Mouse (Mus musculus) heart, embryonic 12.5 days (tissue): ENCODE data around the gene Atg10. TPM values are rescaled to one million over a fixed set of nuclear protein-coding genes. Genes with fewer than 3 reads are reported as not detected.

Source experiments
- ATAC-seq: fragments of 200-750 bp; cut with Nextera tagmentation; 2 replicates; pipeline ENCODE4 v1.8.0; 2017; ENCODE audit warnings: moderate TSS enrichment, moderate library complexity; ENCODE audit not compliant: insufficient number of reproducible peaks, low FRiP score
- H3K27ac ChIP-seq: fragments of 300-500 bp; sonication (generic); 2 replicates; pipeline ENCODE4 v1.5.1; 2016; ENCODE audit warnings: mild to moderate bottlenecking, moderate library complexity; ENCODE audit not compliant: poor library complexity, severe bottlenecking
- H3K27me3 ChIP-seq: fragments of 300-500 bp; sonication (generic); replicated peaks from 2 replicates; pipeline ENCODE4 v1.6.1; 2016; ENCODE audit warnings: mild to moderate bottlenecking, moderate library complexity
- H3K36me3 ChIP-seq: fragments of 300-500 bp; sonication (generic); 2 replicates; pipeline ENCODE4 v1.6.1; 2016; ENCODE audit warnings: mild to moderate bottlenecking, moderate library complexity
- H3K4me1 ChIP-seq: fragments of 300-500 bp; sonication (generic); replicated peaks from 2 replicates; pipeline ENCODE4 v1.6.1; 2016; ENCODE audit warnings: mild to moderate bottlenecking
- H3K4me2 ChIP-seq: fragments of 300-500 bp; sonication (generic); 2 replicates; pipeline ENCODE4 v1.6.1; 2016; ENCODE audit warnings: mild to moderate bottlenecking, moderate library complexity
- H3K4me3 ChIP-seq: fragments of 300-500 bp; sonication (generic); 2 replicates; pipeline ENCODE4 v1.5.1; 2016; ENCODE audit warnings: mild to moderate bottlenecking
- H3K9ac ChIP-seq: fragments of 300-500 bp; sonication (generic); 2 replicates; pipeline ENCODE4 v1.6.1; 2016; ENCODE audit warnings: mild to moderate bottlenecking, moderate library complexity
- H3K9me3 ChIP-seq: fragments of 300-500 bp; sonication (generic); replicated peaks from 2 replicates; pipeline ENCODE4 v1.6.1; 2016; ENCODE audit warnings: mild to moderate bottlenecking, moderate library complexity
- WGBS: fragments of 180-500 bp; shearing (Covaris S2); methylation state at CpG from one replicate; pipeline ENCODE4 v1.1.7; 2016; 5-methylcytosine and 5-hydroxymethylcytosine counted together
- polyA plus RNA-seq: library from polyadenylated mRNA; unstranded; fragments of >200 nt; fragmentation: Nextera tagmentation; extraction: Ambion mirVana; gene quantifications from 2 replicates; pipeline ENCODE4 v1.2.1, GENCODE M21; 2016

Gene Atg10
- polyA plus RNA-seq, 1 experiment from 2014 or later = 25.5 TPM

DNA sequence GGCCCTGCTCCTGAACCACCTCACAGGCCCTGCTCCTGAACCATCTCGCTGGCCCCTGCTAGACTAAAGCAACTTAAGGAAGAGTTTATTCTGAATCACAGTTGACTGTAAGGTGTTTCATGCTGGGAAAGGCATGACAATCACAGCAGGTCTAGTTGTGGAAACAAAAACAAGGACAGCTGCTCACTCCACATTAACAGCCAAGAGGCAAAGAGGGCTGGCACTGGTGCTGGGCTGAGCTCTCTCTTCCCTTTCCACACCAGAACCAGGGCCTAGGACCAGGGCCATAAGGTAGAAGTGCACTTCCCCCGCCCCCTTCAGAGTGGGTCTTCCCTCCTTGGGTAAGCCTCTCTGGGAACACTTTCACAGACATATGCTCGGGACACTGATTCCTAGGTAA is 48.4 kb downstream of the Atg10 start:
- Histone ChIP-seq H3K9me3 (no peaks in the 10 kb centered on the region), H3K27ac (no peak overlapping the region), H3K4me3 (no peak overlapping the region), H3K27me3 (no peaks in the 10 kb centered on the region), H3K4me2 (no peak overlapping the region), H3K4me1 (no peaks in the 10 kb centered on the region), H3K9ac (no peak overlapping the region), H3K36me3 (no peaks in the 10 kb centered on the region)
- ATAC-seq = no peak
- WGBS = 67% methylated on average over 3 of the region's 3 CpGs

DNA sequence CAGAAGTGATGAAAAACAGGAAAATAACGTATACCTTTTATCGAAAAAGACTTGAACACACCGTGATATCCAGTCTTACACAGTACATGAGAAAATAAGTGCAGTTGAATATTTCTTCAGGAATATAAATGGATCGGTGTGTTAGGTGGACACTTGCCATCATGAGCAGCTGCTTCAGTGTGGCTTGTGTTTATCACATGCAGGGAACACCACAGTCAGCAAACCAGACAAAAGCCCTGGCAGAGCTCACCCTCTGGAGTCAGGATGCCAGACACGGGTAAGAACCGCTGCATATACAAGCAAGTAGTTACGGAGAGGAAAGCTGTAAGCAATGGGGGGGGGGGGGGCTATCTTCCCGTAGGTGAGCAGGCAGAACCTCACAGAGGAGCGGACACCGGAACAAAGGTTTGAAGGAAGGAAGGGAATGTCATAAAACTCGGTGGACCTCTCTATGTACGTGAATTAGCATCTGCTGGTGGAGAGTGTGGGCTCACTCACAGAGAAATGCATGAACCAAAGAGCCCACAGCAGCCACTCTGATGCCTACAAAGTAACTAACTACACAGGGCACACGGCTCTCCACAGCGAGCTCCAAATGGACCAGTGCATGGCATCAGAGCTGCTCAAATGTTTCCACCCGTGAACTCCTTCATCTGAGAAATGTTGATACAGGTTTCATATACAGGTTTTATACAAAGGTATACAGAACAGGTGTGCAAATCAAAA is 51.8 kb downstream of the Atg10 start:
- no peak overlapping the region for H3K4me2 ChIP-seq
- no peak overlapping the region for H3K4me3 ChIP-seq
- H3K36me3 ChIP-seq = no peaks in the 10 kb centered on the region
- H3K27me3 ChIP-seq = no peaks in the 10 kb centered on the region
- H3K9me3 ChIP-seq = no peaks in the 10 kb centered on the region
- WGBS = 83% methylated on average over 15 of the region's 15 CpGs
- no peak overlapping the region for H3K9ac ChIP-seq
- ATAC-seq = no peak
- peaks cover 22% of the 10 kb centered on the region for H3K4me1 ChIP-seq
- H3K27ac ChIP-seq = no peak overlapping the region

DNA sequence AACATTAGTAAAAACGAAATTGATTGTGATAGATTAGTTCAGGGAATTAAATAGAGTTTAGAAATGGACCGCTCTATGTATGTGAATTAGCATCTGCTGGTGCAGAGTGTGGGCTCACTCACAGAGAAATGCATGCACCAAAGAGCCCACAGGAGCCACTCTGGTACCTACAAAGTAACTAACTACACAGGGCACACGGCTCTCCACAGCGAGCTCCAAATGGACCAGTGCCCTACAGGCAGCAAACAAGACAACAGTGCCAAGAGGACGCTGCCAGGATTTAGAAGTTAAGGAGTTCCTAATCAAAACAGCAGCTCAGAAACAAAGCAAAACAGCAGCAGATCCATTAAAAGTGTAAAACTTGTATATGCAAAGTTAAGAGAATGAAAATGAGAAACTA is 52.6 kb downstream of the Atg10 start:
- H3K27me3 ChIP-seq = no peaks in the 10 kb centered on the region
- H3K4me1 ChIP-seq = peaks cover 27% of the 10 kb centered on the region
- no peaks in the 10 kb centered on the region for H3K36me3 ChIP-seq
- H3K9me3 ChIP-seq = no peaks in the 10 kb centered on the region
- ATAC-seq = no peak
- H3K4me2 ChIP-seq = no peak overlapping the region
- no peak overlapping the region for H3K4me3 ChIP-seq
- H3K27ac ChIP-seq = no peak overlapping the region
- no peak overlapping the region for H3K9ac ChIP-seq
- WGBS = 79% methylated on average over 5 of the region's 5 CpGs

- Histone ChIP-seq H3K4me3 (no peak overlapping the region), H3K36me3 (no peaks in the 10 kb centered on the region), H3K27me3 (no peaks in the 10 kb centered on the region), H3K9ac (no peak overlapping the region), H3K4me2 (no peak overlapping the region), H3K27ac (no peak overlapping the region), H3K9me3 (no peaks in the 10 kb centered on the region), H3K4me1 (peaks cover 40% of the 10 kb centered on the region)
- 58% methylated on average over 17 of the region's 17 CpGs for WGBS
- ATAC-seq = no peak
Observed at GRCm38 (mm10) chr13:91169529-91170319, 54.0 kb downstream of the Atg10 start.

DNA sequence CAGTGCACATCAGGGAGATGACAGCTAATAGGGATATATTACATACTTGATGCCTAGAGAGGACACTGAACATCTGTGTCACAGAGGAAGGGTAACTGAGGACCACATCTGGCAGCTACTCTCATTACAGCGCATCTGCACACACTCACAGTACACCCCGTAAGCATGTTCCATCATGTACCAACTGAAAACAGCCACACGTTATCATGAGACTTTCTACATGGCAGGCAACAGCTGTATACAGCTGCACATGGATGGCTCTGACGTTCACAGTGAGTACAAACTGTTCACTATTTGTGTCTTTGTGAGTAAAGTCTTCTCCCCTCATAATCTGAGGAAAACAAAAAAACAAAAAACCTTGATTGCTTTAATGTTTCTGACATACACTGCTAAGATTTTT is 55.3 kb downstream of the Atg10 start:
- ATAC-seq = no peak

GRCm38 (mm10) chr13:91167561-91167960 is 56.2 kb downstream of the Atg10 start:
- H3K4me1 ChIP-seq = peaks cover 50% of the 10 kb centered on the region
- no peaks in the 10 kb centered on the region for H3K36me3 ChIP-seq
- H3K27ac ChIP-seq = peak overlapping the region; percentile 47; the same call in 1 of the 2 replicates
- H3K9me3 ChIP-seq = no peaks in the 10 kb centered on the region
- 29% methylated on average over 5 of the region's 5 CpGs for WGBS
- H3K9ac ChIP-seq = no peak overlapping the region
- H3K27me3 ChIP-seq = no peaks in the 10 kb centered on the region
- H3K4me2 ChIP-seq = no peak overlapping the region
- ATAC-seq = no peak
- H3K4me3 ChIP-seq = no peak overlapping the region

More for the DNA sequence above, 55.3 kb downstream of the Atg10 start:
- Histone ChIP-seq H3K9ac (no peak overlapping the region), H3K36me3 (no peaks in the 10 kb centered on the region), H3K4me3 (no peak overlapping the region), H3K27me3 (no peaks in the 10 kb centered on the region), H3K4me1 (peaks cover 47% of the 10 kb centered on the region), H3K4me2 (no peak overlapping the region), H3K27ac (no peak overlapping the region), H3K9me3 (no peaks in the 10 kb centered on the region)
- 87% methylated on average over 4 of the region's 4 CpGs for WGBS

DNA sequence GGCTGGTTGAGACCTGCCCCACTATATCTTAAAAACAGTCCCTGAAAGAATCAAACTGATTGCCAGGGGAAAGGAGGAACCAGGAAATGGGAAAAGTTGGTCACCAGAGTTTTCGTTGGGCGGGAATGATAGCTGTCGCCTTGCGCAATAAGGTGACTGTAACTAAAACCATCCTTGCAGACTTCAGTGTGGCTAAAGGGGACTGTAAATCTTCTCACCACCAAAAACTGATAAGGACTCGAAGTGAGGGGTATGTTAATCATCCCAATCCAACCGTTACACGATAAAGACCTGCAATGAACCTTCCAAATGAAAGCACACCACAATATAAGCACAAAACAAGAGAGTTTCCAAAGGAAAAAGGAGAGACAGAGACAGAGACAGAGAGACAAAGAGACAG is 57.5 kb downstream of the Atg10 start:
- no peak overlapping the region for H3K4me3 ChIP-seq
- no peak overlapping the region for H3K9ac ChIP-seq
- H3K36me3 ChIP-seq = no peaks in the 10 kb centered on the region
- ATAC-seq = no peak
- H3K4me2 ChIP-seq = no peak overlapping the region
- H3K27ac ChIP-seq = no peak overlapping the region
- no peaks in the 10 kb centered on the region for H3K9me3 ChIP-seq
- no peaks in the 10 kb centered on the region for H3K27me3 ChIP-seq
- peaks cover 53% of the 10 kb centered on the region for H3K4me1 ChIP-seq
- 67% methylated on average over 7 of the region's 7 CpGs for WGBS

GRCm38 (mm10) chr13:91165200-91165599 is 58.6 kb downstream of the Atg10 start:
- H3K9ac ChIP-seq = no peak overlapping the region
- no peak overlapping the region for H3K4me3 ChIP-seq
- no peak overlapping the region for H3K4me2 ChIP-seq
- ATAC-seq = peak; percentile 36; the same call in 1 of the 2 replicates
- H3K36me3 ChIP-seq = no peaks in the 10 kb centered on the region
- 61% methylated on average over 6 of the region's 6 CpGs for WGBS
- no peaks in the 10 kb centered on the region for H3K9me3 ChIP-seq
- peaks cover 53% of the 10 kb centered on the region for H3K4me1 ChIP-seq
- no peaks in the 10 kb centered on the region for H3K27me3 ChIP-seq
- peak overlapping the region; percentile 69 for H3K27ac ChIP-seq

DNA sequence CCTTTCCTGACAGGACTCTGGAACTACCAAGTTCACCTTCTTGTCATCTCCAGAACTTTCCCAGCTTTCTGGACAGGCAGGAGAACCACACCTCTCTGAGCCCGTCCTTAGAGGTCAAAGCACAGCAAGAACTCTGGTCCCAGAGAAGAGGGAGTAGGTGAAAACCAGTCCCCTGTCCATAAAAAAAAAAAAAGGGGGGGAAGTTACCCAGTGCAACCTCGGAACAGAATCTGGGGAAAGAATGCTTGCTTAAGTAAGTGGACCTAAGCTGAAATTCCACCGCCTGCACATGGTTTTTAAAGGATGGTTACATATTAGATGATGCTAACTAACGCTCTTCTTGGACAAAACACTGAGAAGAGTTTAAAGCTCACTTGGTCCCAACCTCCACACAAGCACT is 60.5 kb downstream of the Atg10 start:
- ATAC-seq = no peak
- Histone ChIP-seq H3K4me2 (no peak overlapping the region), H3K9ac (no peak overlapping the region), H3K27me3 (no peaks in the 10 kb centered on the region), H3K36me3 (no peaks in the 10 kb centered on the region), H3K4me3 (no peak overlapping the region), H3K9me3 (no peaks in the 10 kb centered on the region), H3K4me1 (peaks cover 41% of the 10 kb centered on the region), H3K27ac (no peak overlapping the region)
- 69% methylated on average over 4 of the region's 4 CpGs for WGBS

DNA sequence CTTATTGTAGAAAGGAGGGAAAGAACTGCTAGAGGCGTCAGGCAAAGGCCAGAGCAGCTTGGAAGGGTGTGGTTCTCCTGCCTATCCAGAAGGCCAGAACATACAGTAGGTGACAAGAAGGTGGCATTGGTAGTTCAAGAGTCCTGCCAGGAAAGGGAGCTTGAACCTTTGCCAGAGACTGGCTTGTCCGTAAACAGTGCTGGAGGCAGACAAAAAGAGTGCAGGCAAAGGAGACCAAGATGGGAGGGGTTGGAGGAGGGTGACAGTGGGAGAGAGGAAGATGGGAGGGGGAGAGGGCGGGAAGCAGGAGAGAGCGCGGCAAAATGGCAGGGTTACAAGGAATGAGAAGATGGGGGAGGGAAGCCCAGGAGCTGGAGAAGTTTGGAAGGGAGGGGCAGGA is 61.3 kb downstream of the Atg10 start:
- H3K4me2 ChIP-seq = no peak overlapping the region
- H3K27ac ChIP-seq = no peak overlapping the region
- ATAC-seq = no peak
- H3K27me3 ChIP-seq = no peaks in the 10 kb centered on the region
- WGBS = 46% methylated on average over 5 of the region's 5 CpGs
- H3K9ac ChIP-seq = no peak overlapping the region
- H3K4me3 ChIP-seq = no peak overlapping the region
- no peaks in the 10 kb centered on the region for H3K36me3 ChIP-seq
- H3K9me3 ChIP-seq = no peaks in the 10 kb centered on the region
- H3K4me1 ChIP-seq = peaks cover 36% of the 10 kb centered on the region

GRCm38 (mm10) chr13:91160616-91161015 is 63.2 kb downstream of the Atg10 start:
- no peak for ATAC-seq
- no peak overlapping the region for H3K27ac ChIP-seq
- H3K36me3 ChIP-seq = no peaks in the 10 kb centered on the region
- no peaks in the 10 kb centered on the region for H3K27me3 ChIP-seq
- H3K4me1 ChIP-seq = peaks cover 21% of the 10 kb centered on the region
- H3K9me3 ChIP-seq = no peaks in the 10 kb centered on the region
- H3K4me2 ChIP-seq = no peak overlapping the region
- no peak overlapping the region for H3K9ac ChIP-seq
- no peak overlapping the region for H3K4me3 ChIP-seq
- WGBS = 88% methylated on average over 3 of the region's 3 CpGs
